Mouse (Mus musculus): ENCODE data around the gene Lmx1b.

GRCm38 (mm10) chr2:33646283-33646550, 5.9 kb upstream of the Lmx1b start:
- TF ChIP-seq CTCF (conservative IDR thresholded peaks at IDR 0.05; ENCODE audit: insufficient read depth, insufficient read length, low read depth, low read length) (no peak), POLR2A (IDR thresholded peaks at IDR 0.05; ENCODE audit: low read depth, low read length) (no peak)
